Mouse (Mus musculus): ENCODE results near the gene Derl3. TPM values are rescaled to one million over a fixed set of nuclear protein-coding genes. Genes with fewer than 3 reads are reported as not detected.
"Not testable (repeated sequence)": the region's sequence is repeated elsewhere in the genome, so short reads cannot be mapped to it uniquely, and the experiment has no call there.

The Derl3 gene
- 1.4 and 2.5 TPM in 2 replicates for polyA plus RNA-seq (2016; fragmentation: Nextera tagmentation; extraction: Ambion mirVana)

DNA sequence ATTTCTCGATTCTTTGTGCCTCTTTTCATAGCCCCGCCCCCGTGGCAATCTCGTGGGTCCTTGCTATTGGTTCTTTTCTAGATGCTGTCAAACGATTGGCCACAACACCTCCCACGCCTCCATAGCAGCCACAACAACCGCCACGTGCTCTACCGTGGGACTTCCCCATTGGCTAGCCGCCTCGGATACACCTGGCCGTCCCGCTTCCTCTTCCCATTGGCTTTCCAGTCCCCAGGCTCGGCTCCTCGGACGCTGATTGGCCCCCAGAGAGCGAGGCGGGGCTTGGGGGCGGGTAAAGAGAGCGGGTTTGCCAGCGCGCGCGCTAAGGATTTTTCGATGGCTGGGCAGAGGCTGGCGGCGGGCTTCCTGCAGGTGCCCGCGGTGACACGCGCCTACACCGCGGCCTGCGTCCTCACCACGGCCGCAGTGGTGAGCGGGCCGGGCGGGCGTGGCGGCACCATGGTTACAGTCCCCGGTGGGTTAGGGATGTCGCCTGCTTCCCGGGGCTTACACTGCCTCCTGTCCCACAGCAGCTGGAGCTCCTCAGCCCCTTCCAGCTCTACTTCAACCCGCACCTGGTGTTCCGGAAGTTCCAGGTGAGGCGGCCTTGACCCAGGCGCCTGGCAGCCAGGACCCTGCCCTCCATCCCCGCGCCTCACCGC, at the start of gene Derl3:
Derl3 (plus strand) TSS at position 325 of the 662 bp plus-strand sequence.
- Histone ChIP-seq H3K9me3 (replicated peaks) (no peaks in the 10 kb centered on the region), H3K27ac (no peak within 1 kb of the TSS), H3K36me3 (peaks cover 44% of the 10 kb centered on the region), H3K9ac (peak within 1 kb of the TSS; percentile 56), H3K27me3 (replicated peaks) (no peaks in the 10 kb centered on the region; the same call in 1 of the 2 replicates), H3K4me2 (peak within 1 kb of the TSS; percentile 86), H3K4me1 (peaks cover 24% of the 10 kb centered on the region), H3K4me3 (peak within 1 kb of the TSS; percentile 46)
- ATAC-seq: peak; percentile 97
- 3% methylated on average over 51 of the region's 51 CpGs for WGBS (ENCODE audit: insufficient replicate concordance)

GRCm38 (mm10) chr10:75843898-75844297, 49.3 kb upstream of the Derl3 start:
- 67% methylated on average over 6 of the region's 6 CpGs for WGBS (ENCODE audit: insufficient replicate concordance)
- H3K9ac ChIP-seq; H3K9me3 ChIP-seq (replicated peaks); H3K4me2 ChIP-seq; H3K27me3 ChIP-seq (replicated peaks); ATAC-seq; H3K27ac ChIP-seq; H3K36me3 ChIP-seq; H3K4me3 ChIP-seq: not testable (repeated sequence)
- H3K4me1 ChIP-seq: peaks cover 33% of the 10 kb centered on the region

DNA sequence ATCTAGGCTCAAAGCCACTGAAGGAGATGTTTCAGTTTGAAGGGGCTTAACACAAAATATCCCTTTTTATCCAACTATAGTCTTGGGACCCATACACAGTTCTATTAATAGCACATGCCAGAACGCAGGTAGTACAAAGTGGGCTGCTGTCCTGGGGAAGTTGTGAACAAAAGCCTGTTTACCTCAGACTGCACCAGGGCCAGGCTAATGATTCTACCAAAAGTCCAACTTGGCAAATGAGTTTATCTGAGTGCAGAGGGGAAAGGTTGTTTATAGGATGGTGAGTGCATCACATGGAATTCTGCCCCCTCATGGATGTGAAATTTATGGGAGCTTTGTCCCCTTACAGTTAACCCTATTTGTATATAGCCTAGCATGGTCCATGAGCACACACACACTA, 48.4 kb upstream of the Derl3 start:
- no peak overlapping the region for H3K4me3 ChIP-seq
- WGBS (ENCODE audit: insufficient replicate concordance): 85% methylated on average over 1 of the region's 1 CpGs
- no peak overlapping the region; the same call in 1 of the 2 replicates for H3K9ac ChIP-seq
- H3K27me3 ChIP-seq (replicated peaks): peaks cover 9% of the 10 kb centered on the region
- peak overlapping the region; percentile 69 for H3K27ac ChIP-seq
- H3K36me3 ChIP-seq: no peaks in the 10 kb centered on the region
- H3K9me3 ChIP-seq (replicated peaks): no peaks in the 10 kb centered on the region
- peaks cover 33% of the 10 kb centered on the region for H3K4me1 ChIP-seq
- ATAC-seq: no peak
- H3K4me2 ChIP-seq: peak overlapping the region; percentile 55; the same call in 1 of the 2 replicates

- ATAC-seq: peak; percentile 98
- Histone ChIP-seq H3K27me3 (replicated peaks) (peaks cover 14% of the 10 kb centered on the region), H3K4me2 (peak overlapping the region; percentile 55), H3K4me3 (no peak overlapping the region), H3K9ac (no peak overlapping the region; the same call in 1 of the 2 replicates), H3K4me1 (peaks cover 33% of the 10 kb centered on the region), H3K27ac (peak overlapping the region; percentile 71), H3K9me3 (replicated peaks) (no peaks in the 10 kb centered on the region), H3K36me3 (no peaks in the 10 kb centered on the region)
- WGBS (ENCODE audit: insufficient replicate concordance): 35% methylated on average over 6 of the region's 6 CpGs
Measured at GRCm38 (mm10) chr10:75845306-75845930, 47.8 kb upstream of the Derl3 start.

DNA sequence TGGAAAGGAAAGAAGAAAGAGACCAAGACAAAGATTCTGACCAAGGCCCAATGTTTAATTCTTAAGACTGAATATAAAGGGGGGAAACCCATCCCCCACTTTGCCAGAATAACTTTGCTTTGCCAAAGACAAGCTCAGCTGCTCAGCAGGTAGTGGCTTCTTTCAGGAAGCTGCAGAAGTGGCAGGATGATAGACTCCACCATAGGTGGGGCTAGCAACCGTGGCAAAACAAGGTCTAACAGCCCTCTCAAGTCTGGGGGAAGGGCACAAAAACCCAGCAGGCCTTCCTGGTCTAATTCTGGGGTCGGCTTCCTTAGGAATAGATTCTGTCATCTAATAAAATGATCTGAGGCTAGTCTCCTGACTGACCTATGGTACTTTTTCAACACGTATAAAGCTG, 44.8 kb upstream of the Derl3 start:
- Histone ChIP-seq H3K27me3 (replicated peaks) (peaks cover 28% of the 10 kb centered on the region; the same call in 1 of the 2 replicates), H3K9me3 (replicated peaks) (no peaks in the 10 kb centered on the region), H3K36me3 (no peaks in the 10 kb centered on the region), H3K9ac (no peak overlapping the region), H3K27ac (no peak overlapping the region), H3K4me1 (peaks cover 42% of the 10 kb centered on the region), H3K4me3 (no peak overlapping the region), H3K4me2 (no peak overlapping the region)
- ATAC-seq: no peak
- WGBS (ENCODE audit: insufficient replicate concordance): 28% methylated on average over 3 of the region's 3 CpGs

DNA sequence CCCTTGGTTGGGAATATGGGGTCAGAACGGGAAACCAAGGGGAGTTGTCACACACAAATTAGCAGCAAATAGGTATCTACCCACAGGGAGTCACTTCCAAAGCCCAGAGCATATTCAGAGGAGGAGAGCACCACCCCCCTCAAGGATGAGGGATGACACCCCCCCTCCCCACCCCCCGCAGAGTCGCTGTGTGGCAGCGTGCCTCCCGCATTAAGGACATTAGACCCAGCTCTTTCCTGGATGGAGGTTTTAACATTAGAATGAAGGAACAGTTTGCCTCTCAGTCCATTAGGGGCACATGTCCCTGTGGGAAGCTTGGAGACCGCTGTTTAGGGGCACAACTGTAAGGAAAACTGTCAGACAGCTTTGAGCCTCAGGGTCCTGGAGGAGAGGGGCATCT, 42.1 kb upstream of the Derl3 start:
- Histone ChIP-seq H3K27me3 (replicated peaks) (peaks cover 28% of the 10 kb centered on the region; the same call in 1 of the 2 replicates), H3K4me3 (no peak overlapping the region), H3K4me1 (peaks cover 24% of the 10 kb centered on the region), H3K27ac (no peak overlapping the region), H3K4me2 (no peak overlapping the region), H3K9me3 (replicated peaks) (no peaks in the 10 kb centered on the region), H3K9ac (no peak overlapping the region), H3K36me3 (no peaks in the 10 kb centered on the region)
- 21% methylated on average over 6 of the region's 6 CpGs for WGBS (ENCODE audit: insufficient replicate concordance)
- ATAC-seq: no peak

- no peaks in the 10 kb centered on the region for H3K9me3 ChIP-seq (replicated peaks)
- H3K4me1 ChIP-seq: peaks cover 18% of the 10 kb centered on the region
- ATAC-seq: no peak
- H3K4me2 ChIP-seq: no peak overlapping the region
- no peak overlapping the region for H3K4me3 ChIP-seq
- WGBS (ENCODE audit: insufficient replicate concordance): 45% methylated on average over 3 of the region's 3 CpGs
- no peak overlapping the region for H3K9ac ChIP-seq
- H3K27ac ChIP-seq: no peak overlapping the region
- H3K36me3 ChIP-seq: peaks cover 5% of the 10 kb centered on the region; the same call in 1 of the 2 replicates
- H3K27me3 ChIP-seq (replicated peaks): peaks cover 28% of the 10 kb centered on the region; the same call in 1 of the 2 replicates
Measured at GRCm38 (mm10) chr10:75851681-75852080, 41.5 kb upstream of the Derl3 start.

GRCm38 (mm10) chr10:75852539-75853125, 40.6 kb upstream of the Derl3 start:
- Histone ChIP-seq H3K4me2 (no peak overlapping the region), H3K4me3 (no peak overlapping the region), H3K9ac (no peak overlapping the region), H3K27ac (no peak overlapping the region), H3K4me1 (peaks cover 22% of the 10 kb centered on the region), H3K27me3 (replicated peaks) (peaks cover 28% of the 10 kb centered on the region; the same call in 1 of the 2 replicates), H3K9me3 (replicated peaks) (no peaks in the 10 kb centered on the region), H3K36me3 (peaks cover 13% of the 10 kb centered on the region)
- no peak for ATAC-seq
- 79% methylated on average over 12 of the region's 12 CpGs for WGBS (ENCODE audit: insufficient replicate concordance)

- Histone ChIP-seq H3K36me3 (peaks cover 21% of the 10 kb centered on the region), H3K9ac (no peak overlapping the region), H3K27ac (no peak overlapping the region), H3K9me3 (replicated peaks) (no peaks in the 10 kb centered on the region), H3K4me2 (no peak overlapping the region), H3K27me3 (replicated peaks) (peaks cover 28% of the 10 kb centered on the region; the same call in 1 of the 2 replicates), H3K4me1 (peaks cover 28% of the 10 kb centered on the region), H3K4me3 (no peak overlapping the region)
- WGBS (ENCODE audit: insufficient replicate concordance): 17% methylated on average over 10 of the region's 10 CpGs
- ATAC-seq: peak; percentile 46
Measured at GRCm38 (mm10) chr10:75853452-75853851, 39.8 kb upstream of the Derl3 start.

DNA sequence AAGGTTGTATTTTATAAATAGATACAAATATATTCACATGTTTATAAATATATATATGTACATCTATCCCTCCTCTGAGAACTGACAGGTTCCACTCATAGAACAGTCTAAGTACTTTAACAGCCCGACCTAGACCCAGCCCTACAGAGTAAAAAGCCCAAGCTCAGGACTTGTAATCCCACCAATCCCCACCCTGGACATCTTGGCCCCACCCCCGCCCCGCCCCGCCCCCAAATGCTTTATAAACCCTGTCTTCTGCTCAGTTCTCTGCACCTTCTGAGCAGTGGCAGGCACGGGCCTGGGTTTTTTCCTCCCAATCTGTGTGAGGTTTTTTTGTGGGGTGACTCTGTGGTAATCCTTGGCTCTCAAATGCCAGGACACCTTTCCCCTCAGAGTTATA, 39.1 kb upstream of the Derl3 start:
- Histone ChIP-seq H3K9me3 (replicated peaks) (no peaks in the 10 kb centered on the region), H3K27me3 (replicated peaks) (peaks cover 24% of the 10 kb centered on the region; the same call in 1 of the 2 replicates), H3K9ac (no peak overlapping the region), H3K4me1 (peaks cover 30% of the 10 kb centered on the region), H3K4me2 (no peak overlapping the region), H3K36me3 (peaks cover 26% of the 10 kb centered on the region), H3K4me3 (no peak overlapping the region), H3K27ac (no peak overlapping the region)
- 0 out of 2 replicates have a peak, but pooled peaks have one; percentile 35 for ATAC-seq
- 45% methylated on average over 5 of the region's 5 CpGs for WGBS (ENCODE audit: insufficient replicate concordance)

- no peaks in the 10 kb centered on the region for H3K9me3 ChIP-seq (replicated peaks)
- H3K9ac ChIP-seq: no peak overlapping the region
- WGBS (ENCODE audit: insufficient replicate concordance): 74% methylated on average over 6 of the region's 6 CpGs
- 0 out of 2 replicates have a peak overlapping the region, but pooled peaks have one; percentile 14 for H3K27ac ChIP-seq
- no peak overlapping the region for H3K4me3 ChIP-seq
- ATAC-seq: no peak
- no peak overlapping the region for H3K4me2 ChIP-seq
- H3K36me3 ChIP-seq: peaks cover 26% of the 10 kb centered on the region
- peaks cover 35% of the 10 kb centered on the region for H3K4me1 ChIP-seq
- H3K27me3 ChIP-seq (replicated peaks): peaks cover 24% of the 10 kb centered on the region; the same call in 1 of the 2 replicates
Measured at GRCm38 (mm10) chr10:75854791-75855190, 38.4 kb upstream of the Derl3 start.
